ENCODE assay signal across 23 mouse cellular contexts in the genomic region with DNA sequence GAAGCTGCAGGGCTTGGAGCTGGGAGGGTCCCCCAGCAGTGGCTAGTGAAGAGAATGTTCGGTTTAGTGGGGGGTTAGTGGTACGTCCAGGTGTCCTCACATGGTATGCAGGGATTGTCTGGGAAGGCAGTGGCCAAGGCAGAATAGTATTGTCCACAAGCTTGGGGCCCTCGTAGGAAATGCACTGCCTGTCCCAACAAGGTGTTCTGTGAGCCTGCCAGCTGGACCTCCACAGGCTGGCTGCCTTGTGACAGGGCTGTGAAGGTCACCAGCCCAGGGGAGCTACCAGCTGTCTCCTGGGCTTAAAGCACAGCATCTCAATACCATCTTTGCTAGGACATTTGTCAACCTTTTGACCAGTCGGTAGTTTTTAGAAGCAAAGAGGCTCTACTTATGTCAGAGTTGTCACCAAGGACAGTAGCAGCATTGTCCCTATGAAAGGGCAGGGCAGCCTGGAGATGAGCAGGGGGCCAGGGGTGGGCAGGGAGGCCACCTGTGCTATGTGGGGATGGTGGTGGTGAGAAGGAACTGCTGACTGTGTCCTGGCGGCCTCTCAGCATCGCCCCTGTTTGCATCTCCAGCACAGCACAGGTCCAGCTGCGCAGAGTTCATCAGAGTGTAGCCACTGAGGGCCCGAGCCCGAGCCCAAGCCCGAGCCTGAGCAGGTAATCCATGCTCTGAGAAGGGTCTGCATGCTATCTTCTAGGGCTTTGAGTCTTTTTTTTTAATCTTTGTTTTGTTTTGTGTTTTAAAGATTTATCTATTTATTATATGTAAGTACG. TPM values are rescaled to one million over a fixed set of nuclear protein-coding genes. Genes with fewer than 3 reads are reported as not detected.
A peak's percentile ranks its signal among the peaks of the same experiment; 100 is the strongest.
DNase-seq lines count a peak whose midpoint lies in the region; ATAC-seq and TF ChIP-seq lines count a peak whose summit lies in the region.
"Had no signal": no experiment of that assay in that cellular context is flagged by ENCODE, and none has a peak within 500 bp of the region (broad histone marks: within the 10 kb centered on the region; RNA-seq: fewer than 3 reads in every experiment).

No protein-coding gene starts in this region.

- no peak overlapping the region for H3K4me2 ChIP-seq in midbrain, postnatal 0 days (ENCODE audit: low read depth, low read length, poor library complexity, severe bottlenecking)
- no peak overlapping the region for H3K4me2 ChIP-seq in heart, embryonic 13.5 days
- H3K4me2 ChIP-seq: embryonic facial prominence, embryonic 13.5 days; hindbrain, embryonic 15.5 days; limb, embryonic 15.5 days; lung, embryonic 14.5 days had no signal

- DNase-seq in gastrocnemius, postnatal 25 days, result peak; percentile 59
- DNase-seq in gastrocnemius, postnatal 14 days, result no peak
- no peak for DNase-seq in midbrain, embryonic 10.5 days (ENCODE audit: low spot score)
- no peak for DNase-seq in midbrain, postnatal 0 days (ENCODE audit: low spot score)
- DNase-seq in heart, postnatal 4 days, result peak; percentile 42
- DNase-seq in right cerebral cortex, postnatal 4 days, result no peak
- DNase-seq: adrenal gland, adult 2 months; B cell, adult 2 months; cerebellum, adult 11 months; embryo, embryonic 11 days; kidney, adult 2 months; left cerebral cortex, postnatal 4 days; lung, embryonic 14.5 days; thymus, postnatal 25 days had no signal

- no peaks in the 10 kb centered on the region for H3K9me3 ChIP-seq in midbrain, embryonic 10.5 days (replicated peaks)
- H3K9me3 ChIP-seq in midbrain, postnatal 0 days (ENCODE audit: low read length), result no peaks in the 10 kb centered on the region
- H3K9me3 ChIP-seq in heart, embryonic 13.5 days, result no peaks in the 10 kb centered on the region
- H3K9me3 ChIP-seq: embryonic facial prominence, embryonic 13.5 days; hindbrain, embryonic 15.5 days; limb, embryonic 15.5 days; megakaryocyte, embryonic 14.5 days had no signal

- ATAC-seq in midbrain, postnatal 0 days (ENCODE audit: low FRiP score), result no peak
- ATAC-seq in heart, embryonic 13.5 days (ENCODE audit: extremely low read depth, insufficient number of reproducible peaks, low FRiP score, low TSS enrichment), result no peak
- ATAC-seq: forebrain, embryonic 14.5 days had no signal

- 94% methylated on average over 11 of the region's 11 CpGs for WGBS in midbrain, embryonic 10.5 days
- WGBS in midbrain, postnatal 0 days, result 92% methylated on average over 11 of the region's 11 CpGs
- WGBS in heart, embryonic 13.5 days, result 89% methylated on average over 11 of the region's 11 CpGs

- H3K4me3 ChIP-seq in midbrain, embryonic 10.5 days, result 0 out of 2 replicates have a peak overlapping the region, but pooled peaks have one; percentile 9
- H3K4me3 ChIP-seq in midbrain, postnatal 0 days (ENCODE audit: low read depth, low read length), result no peak overlapping the region
- H3K4me3 ChIP-seq in heart, embryonic 13.5 days, result no peak overlapping the region
- H3K4me3 ChIP-seq: embryonic facial prominence, embryonic 13.5 days; hindbrain, embryonic 15.5 days; limb, embryonic 15.5 days; megakaryocyte, embryonic 14.5 days had no signal

- no peaks in the 10 kb centered on the region for H3K27me3 ChIP-seq in midbrain, embryonic 10.5 days (ENCODE audit: low read depth, poor library complexity, severe bottlenecking)
- no peaks in the 10 kb centered on the region for H3K27me3 ChIP-seq in midbrain, postnatal 0 days (ENCODE audit: insufficient read depth, low read length)
- no peaks in the 10 kb centered on the region for H3K27me3 ChIP-seq in heart, embryonic 13.5 days (replicated peaks)
- H3K27me3 ChIP-seq: CH12.LX; embryonic facial prominence, embryonic 13.5 days; hindbrain, embryonic 15.5 days; limb, embryonic 15.5 days; megakaryocyte, embryonic 14.5 days had no signal

- TF ChIP-seq CTCF in midbrain, postnatal 0 days (IDR thresholded peaks at IDR 0.05), result no peak

- H3K9ac ChIP-seq in midbrain, postnatal 0 days (replicated peaks; ENCODE audit: low read length, poor library complexity, severe bottlenecking), result no peak overlapping the region
- peak overlapping the region; percentile 41 for H3K9ac ChIP-seq in heart, embryonic 13.5 days
- H3K9ac ChIP-seq: embryonic facial prominence, embryonic 13.5 days; hindbrain, embryonic 15.5 days; limb, embryonic 15.5 days; liver, embryonic 14.5 days; lung, embryonic 14.5 days had no signal

- peaks cover 39% of the 10 kb centered on the region for H3K4me1 ChIP-seq in midbrain, embryonic 10.5 days
- H3K4me1 ChIP-seq in midbrain, postnatal 0 days (ENCODE audit: insufficient read depth, low read length), result peaks cover 11% of the 10 kb centered on the region
- peaks cover 36% of the 10 kb centered on the region for H3K4me1 ChIP-seq in heart, embryonic 13.5 days

- intact Hi-C loops in gastrocnemius, postnatal 14 days (cut with DNase I; ENCODE audit: low total_unique reads), result no loop called here

- H3K27ac ChIP-seq in midbrain, embryonic 10.5 days (replicated peaks), result no peak overlapping the region
- H3K27ac ChIP-seq in midbrain, postnatal 0 days (ENCODE audit: low read depth, low read length), result no peak overlapping the region
- no peak overlapping the region for H3K27ac ChIP-seq in heart, embryonic 13.5 days (replicated peaks)
- H3K27ac ChIP-seq: embryonic facial prominence, embryonic 13.5 days; hindbrain, embryonic 15.5 days; kidney, postnatal 0 days; limb, embryonic 15.5 days; liver, embryonic 14.5 days had no signal

- peaks cover 54% of the 10 kb centered on the region for H3K36me3 ChIP-seq in midbrain, embryonic 10.5 days
- H3K36me3 ChIP-seq in midbrain, postnatal 0 days (ENCODE audit: insufficient read depth, low read length), result peaks cover 35% of the 10 kb centered on the region
- peaks cover 62% of the 10 kb centered on the region for H3K36me3 ChIP-seq in heart, embryonic 13.5 days

RNA-seq across cellular contexts. Expression of a gene that starts 3.8 kb away (rescaled TPM):
- 100 to 1,000 TPM; 508 to 524 TPM for total RNA-seq in gastrocnemius, postnatal 25 days (2021)
- total RNA-seq in gastrocnemius, postnatal 14 days (2021), result 100 to 1,000 TPM; 423 to 474 TPM
- 288 and 314 TPM in 2 replicates for polyA plus RNA-seq in midbrain, embryonic 10.5 days (2016; fragmentation: Nextera tagmentation; extraction: Ambion mirVana)
- total RNA-seq in midbrain, postnatal 0 days (2014; rRNA removed), result 193 and 201 TPM in 2 replicates
- 358 and 388 TPM in 2 replicates for polyA plus RNA-seq in midbrain, postnatal 0 days (2015; fragmentation: Nextera tagmentation; extraction: Ambion mirVana)
- polyA plus RNA-seq in heart, embryonic 13.5 days (2015; fragmentation: Nextera tagmentation; extraction: Ambion mirVana), result 527 and 606 TPM in 2 replicates
- 100 to 1,000 TPM; 480 to 520 TPM for total RNA-seq in heart, postnatal 4 days (2021)

RNA-seq across cellular contexts. Expression of a gene that starts 8.1 kb away (rescaled TPM):
- 10 to 100 TPM; 50.9 to 53.1 TPM for total RNA-seq in gastrocnemius, postnatal 25 days (2021)
- 100 to 1,000 TPM; 232 to 267 TPM for total RNA-seq in gastrocnemius, postnatal 14 days (2021)
- polyA plus RNA-seq in midbrain, embryonic 10.5 days (2016; fragmentation: Nextera tagmentation; extraction: Ambion mirVana), result 32.5 and 35.5 TPM in 2 replicates
- total RNA-seq in midbrain, postnatal 0 days (2014; rRNA removed), result 12.5 and 14.3 TPM in 2 replicates
- 16.8 and 19.6 TPM in 2 replicates for polyA plus RNA-seq in midbrain, postnatal 0 days (2015; fragmentation: Nextera tagmentation; extraction: Ambion mirVana)
- polyA plus RNA-seq in heart, embryonic 13.5 days (2015; fragmentation: Nextera tagmentation; extraction: Ambion mirVana), result 53.3 and 62.1 TPM in 2 replicates
- 10 to 100 TPM; 18.5 to 23.4 TPM for total RNA-seq in heart, postnatal 4 days (2021)

RNA-seq across cellular contexts. Expression of a gene that starts 8.6 kb away (rescaled TPM):
- 10 to 100 TPM; 40.1 to 43.6 TPM for total RNA-seq in gastrocnemius, postnatal 25 days (2021)
- 10 to 100 TPM; 49.9 to 51.0 TPM for total RNA-seq in gastrocnemius, postnatal 14 days (2021)
- 43.7 and 50.6 TPM in 2 replicates for polyA plus RNA-seq in midbrain, embryonic 10.5 days (2016; fragmentation: Nextera tagmentation; extraction: Ambion mirVana)
- 107 and 109 TPM in 2 replicates for total RNA-seq in midbrain, postnatal 0 days (2014; rRNA removed)
- 34.2 and 34.5 TPM in 2 replicates for polyA plus RNA-seq in midbrain, postnatal 0 days (2015; fragmentation: Nextera tagmentation; extraction: Ambion mirVana)
- polyA plus RNA-seq in heart, embryonic 13.5 days (2015; fragmentation: Nextera tagmentation; extraction: Ambion mirVana), result 36.4 and 37.9 TPM in 2 replicates
- 100 to 1,000 TPM; 131 to 140 TPM for total RNA-seq in heart, postnatal 4 days (2021)

RNA-seq across cellular contexts. Expression of a gene that starts 26.4 kb away (rescaled TPM):
- total RNA-seq in gastrocnemius, postnatal 25 days (2021), result 10 to 100 TPM; 14.5 to 14.8 TPM
- total RNA-seq in gastrocnemius, postnatal 14 days (2021), result 10 to 100 TPM; 15.2 to 19.4 TPM
- polyA plus RNA-seq in midbrain, embryonic 10.5 days (2016; fragmentation: Nextera tagmentation; extraction: Ambion mirVana), result 154 and 166 TPM in 2 replicates
- total RNA-seq in midbrain, postnatal 0 days (2014; rRNA removed), result 45.1 and 60.9 TPM in 2 replicates
- polyA plus RNA-seq in midbrain, postnatal 0 days (2015; fragmentation: Nextera tagmentation; extraction: Ambion mirVana), result 42.4 and 49.6 TPM in 2 replicates
- polyA plus RNA-seq in heart, embryonic 13.5 days (2015; fragmentation: Nextera tagmentation; extraction: Ambion mirVana), result 41.7 and 43.7 TPM in 2 replicates
- total RNA-seq in heart, postnatal 4 days (2021), result 10 to 100 TPM; 22.8 to 26.7 TPM

RNA-seq across cellular contexts. Expression of a gene that starts 39.6 kb away (rescaled TPM):
- total RNA-seq in gastrocnemius, postnatal 25 days (2021), result 100 to 1,000 TPM; 575 to 593 TPM
- 100 to 1,000 TPM; 741 to 829 TPM for total RNA-seq in gastrocnemius, postnatal 14 days (2021)
- 889 and 1,053 TPM in 2 replicates for polyA plus RNA-seq in midbrain, embryonic 10.5 days (2016; fragmentation: Nextera tagmentation; extraction: Ambion mirVana)
- 971 and 1,162 TPM in 2 replicates for total RNA-seq in midbrain, postnatal 0 days (2014; rRNA removed)
- polyA plus RNA-seq in midbrain, postnatal 0 days (2015; fragmentation: Nextera tagmentation; extraction: Ambion mirVana), result 633 and 645 TPM in 2 replicates
- 621 and 687 TPM in 2 replicates for polyA plus RNA-seq in heart, embryonic 13.5 days (2015; fragmentation: Nextera tagmentation; extraction: Ambion mirVana)
- total RNA-seq in heart, postnatal 4 days (2021), result 1,000 to 10,000 TPM in 1 of 2 experiments, 100 to 1,000 TPM in 1; 949 to 1,003 TPM

Comparison
In these comparisons a context has a peak if more than half of its experiments do, and no peak if none do; other contexts are left out.
1. DNase-seq: peak in gastrocnemius, postnatal 25 days (single experiment) and heart, postnatal 4 days (single experiment); none in gastrocnemius, postnatal 14 days (single experiment), midbrain, embryonic 10.5 days (single experiment), midbrain, postnatal 0 days (single experiment) and right cerebral cortex, postnatal 4 days (single experiment).
2. RNA of a gene that starts 8.1 kb away (total RNA-seq): 232 to 267 TPM in gastrocnemius, postnatal 14 days; 50.9 to 53.1 TPM in gastrocnemius, postnatal 25 days, 18.5 to 23.4 TPM in heart, postnatal 4 days and 12.5 to 14.3 TPM in midbrain, postnatal 0 days; every median in the first group is over 4 times any median in the second.